Mouse (Mus musculus) 416B (cell line): Measurements from ENCODE around the gene Fibin.

Source experiments
- DNase-seq: peaks from one replicate; pipeline ENCODE4 v3.0.0; 2011; ENCODE audit warnings: low read depth

The Fibin gene

DNA sequence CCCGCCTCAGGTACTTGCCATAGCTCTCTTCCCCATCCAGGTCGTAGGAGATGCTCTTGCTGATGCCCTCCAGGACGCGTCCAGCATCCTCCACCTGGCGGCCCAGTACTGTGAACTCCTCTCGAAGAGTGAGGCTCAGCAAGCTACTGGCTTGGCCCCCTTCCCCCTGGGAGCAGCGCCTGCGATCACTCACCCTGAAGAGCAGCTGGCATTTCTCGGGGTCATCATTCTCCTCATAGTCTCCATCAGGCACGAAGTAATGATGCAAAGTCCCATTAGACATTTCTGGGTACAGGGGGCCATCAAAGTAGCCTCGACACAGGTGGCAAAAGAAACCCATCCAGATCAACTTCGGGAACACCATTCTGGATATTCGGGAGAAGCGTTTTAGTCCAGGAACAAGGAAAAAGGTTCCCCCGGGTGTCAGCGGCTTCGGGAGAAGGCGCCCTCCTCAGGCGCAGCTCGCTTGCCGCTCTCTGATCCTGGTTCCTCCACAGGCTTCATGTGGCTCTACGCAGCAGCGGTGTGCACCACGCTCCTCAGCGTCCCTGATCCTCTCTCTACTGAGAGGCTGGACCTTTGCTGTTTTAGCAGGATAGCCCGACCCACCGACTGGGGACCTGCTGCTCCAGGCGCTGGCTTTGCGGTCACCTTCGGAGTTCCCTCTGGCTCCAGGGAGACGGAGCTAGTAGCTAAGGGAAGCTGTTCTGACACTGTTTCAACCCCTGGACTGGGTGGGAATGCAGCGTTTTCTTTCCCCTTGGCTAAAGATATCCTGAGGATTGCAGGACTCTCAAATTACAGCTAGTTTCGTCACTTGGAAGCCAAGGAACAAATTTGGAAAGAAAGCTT is at the start of gene Fibin:
Gene Fibin, minus strand, starts transcription at position 752 of the 852 bp plus-strand sequence.
- no peak for DNase-seq

DNA sequence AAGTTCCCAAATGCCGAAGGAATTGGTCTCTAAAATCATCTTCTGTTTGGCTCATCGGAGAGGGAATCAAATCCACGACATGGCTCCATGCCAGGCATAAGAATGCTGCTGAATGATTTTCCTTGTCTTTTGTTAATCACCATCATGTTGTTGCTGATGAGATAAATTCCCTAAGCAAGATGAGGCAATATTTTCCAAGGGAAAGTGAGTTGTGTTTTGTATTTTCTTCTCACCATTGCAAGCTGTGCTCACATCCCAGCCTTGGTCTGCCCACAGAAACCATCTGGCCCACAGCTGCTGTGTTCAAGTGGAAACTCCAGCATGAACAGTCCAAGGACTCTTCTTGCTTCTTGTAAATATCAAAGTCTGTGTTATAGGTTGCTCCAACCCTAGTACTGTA is 48.4 kb upstream of the Fibin start:
- no peak for DNase-seq

DNA sequence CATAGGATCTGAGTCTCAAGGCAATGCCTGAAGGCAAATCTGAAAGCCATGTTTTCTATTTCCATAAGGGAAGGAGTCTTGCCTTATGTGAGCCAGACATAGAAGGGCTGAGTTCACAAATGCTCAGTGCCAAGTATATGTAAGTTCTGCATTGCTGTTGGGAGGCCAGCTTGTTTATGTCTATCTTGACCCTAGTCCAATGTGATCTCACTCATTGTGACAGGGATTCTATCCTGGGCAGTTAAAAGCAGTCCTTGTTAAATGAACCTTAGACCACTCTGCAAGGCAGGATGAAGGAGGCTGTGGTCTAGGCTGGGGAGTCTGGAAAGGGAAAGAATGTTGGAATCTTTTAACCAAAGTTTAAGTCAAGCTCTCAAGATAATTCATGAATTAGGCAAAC is 45.8 kb upstream of the Fibin start:
- no peak for DNase-seq

DNA sequence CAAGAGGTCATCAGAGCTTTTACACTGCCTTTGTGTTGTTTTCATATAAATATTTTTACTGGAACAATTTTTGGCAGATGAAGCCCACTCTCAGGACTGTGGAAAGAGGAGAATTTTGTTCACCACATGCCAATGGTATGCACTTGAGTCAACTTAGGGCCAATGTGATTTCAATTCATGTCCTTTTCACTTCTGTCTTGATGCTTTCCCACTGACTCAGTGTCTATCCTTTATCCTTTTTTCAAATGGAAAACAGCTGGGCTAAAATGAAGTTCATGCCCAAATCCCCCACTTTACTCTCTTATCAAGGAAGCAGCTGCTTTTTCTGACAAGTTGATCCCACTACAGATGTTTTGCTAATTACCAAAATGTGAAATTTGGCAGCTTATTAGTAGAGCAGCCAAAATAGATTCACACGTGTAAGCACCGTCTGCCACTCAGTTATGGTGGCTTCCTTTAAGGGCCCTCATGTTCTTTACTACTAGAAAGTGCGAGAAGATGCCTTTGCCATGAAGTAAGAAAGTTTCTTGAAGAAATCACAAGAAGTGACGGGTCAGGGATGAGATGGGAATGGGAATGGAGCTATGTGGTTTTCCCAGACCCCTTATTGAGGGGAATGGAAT is 29.8 kb upstream of the Fibin start:
- DNase-seq = no peak

DNA sequence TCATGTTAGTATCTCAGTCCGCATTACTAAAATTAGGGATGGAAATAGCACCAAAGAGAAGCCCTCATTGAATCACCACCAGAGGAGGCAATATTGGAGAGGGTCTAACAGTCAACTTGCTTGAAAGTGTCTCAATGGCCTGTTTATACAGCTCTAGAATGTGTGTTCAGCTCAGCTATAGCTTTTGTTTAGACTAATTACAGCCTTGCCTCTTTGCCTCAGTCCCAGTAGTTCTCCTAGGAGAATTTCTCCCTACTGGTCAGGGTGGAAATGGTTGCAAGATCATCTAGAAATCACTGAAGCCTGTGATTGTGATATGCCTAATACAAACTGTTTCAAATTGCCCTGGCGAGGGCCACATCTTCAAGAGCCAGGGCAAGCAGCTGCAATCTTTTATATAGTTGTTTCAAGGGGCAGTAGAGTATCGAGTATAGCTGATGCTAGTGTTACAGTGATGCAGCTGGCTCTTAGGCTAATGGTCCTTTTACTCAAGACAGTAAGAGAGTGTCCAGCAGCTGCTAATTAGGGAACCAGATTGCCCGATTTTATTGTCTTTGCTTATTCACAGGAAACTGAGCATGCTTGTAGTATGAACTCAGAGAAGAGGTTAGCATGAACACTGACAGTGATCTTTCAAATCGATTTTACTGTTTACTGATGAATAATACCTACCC is 27.9 kb upstream of the Fibin start:
- no peak for DNase-seq

DNA sequence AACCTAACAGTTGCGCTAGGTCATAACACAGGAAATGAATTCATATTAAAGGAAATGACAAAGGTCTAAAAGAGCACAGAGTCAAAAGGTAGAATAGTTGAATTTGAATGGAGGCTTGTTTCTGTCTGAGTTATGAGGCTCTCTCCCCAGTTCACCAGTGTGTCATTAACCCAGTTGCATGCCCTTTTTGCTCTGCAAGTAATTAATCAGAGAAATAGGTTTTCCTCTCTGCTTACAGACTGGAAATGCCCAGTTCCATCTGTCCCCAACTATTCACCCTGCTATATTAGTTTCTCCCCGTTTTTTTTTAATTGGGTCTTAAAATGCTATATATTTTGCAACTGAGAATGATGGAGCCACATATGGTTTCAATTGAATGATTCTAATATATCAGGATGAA is 16.8 kb upstream of the Fibin start:
- DNase-seq = no peak

DNA sequence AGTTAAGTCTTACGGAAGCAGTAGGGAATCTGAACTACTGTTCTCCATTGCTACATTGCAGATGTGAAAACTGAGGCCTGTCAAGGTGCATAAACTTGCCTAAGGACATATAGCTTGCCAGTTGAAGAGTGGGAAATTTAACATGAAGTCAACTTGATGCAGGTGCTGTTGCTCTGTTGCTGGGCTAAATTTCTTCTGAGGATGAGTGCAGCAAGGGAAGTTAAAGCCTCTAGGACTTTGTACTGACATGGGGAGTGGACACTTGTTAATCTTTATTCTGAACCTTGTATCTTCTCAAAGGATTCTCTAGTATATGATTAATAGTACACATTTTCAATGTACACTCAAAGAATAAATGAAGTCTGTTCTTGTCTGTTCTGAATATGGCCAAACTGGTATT is 13.7 kb upstream of the Fibin start:
- no peak for DNase-seq

DNA sequence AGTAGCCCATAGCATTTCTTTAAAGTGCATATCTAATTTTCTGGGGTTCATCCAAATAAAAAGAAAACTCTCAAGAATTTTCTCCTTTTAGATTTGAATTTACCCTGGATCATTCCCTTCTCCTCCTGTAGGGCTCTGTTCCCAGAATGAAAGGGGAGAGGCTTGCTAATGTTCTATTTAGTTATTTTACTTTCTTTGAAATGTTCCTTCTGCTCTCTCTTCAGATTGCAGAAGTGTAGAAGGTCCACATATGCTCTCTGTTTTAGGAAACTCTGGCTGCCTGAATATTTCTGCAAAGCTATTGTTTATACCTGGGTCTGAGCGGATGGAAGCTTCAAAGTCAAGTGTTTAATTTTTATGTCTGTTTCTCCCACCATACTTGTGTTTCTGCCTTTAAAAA is 12.5 kb upstream of the Fibin start:
- DNase-seq = no peak

DNA sequence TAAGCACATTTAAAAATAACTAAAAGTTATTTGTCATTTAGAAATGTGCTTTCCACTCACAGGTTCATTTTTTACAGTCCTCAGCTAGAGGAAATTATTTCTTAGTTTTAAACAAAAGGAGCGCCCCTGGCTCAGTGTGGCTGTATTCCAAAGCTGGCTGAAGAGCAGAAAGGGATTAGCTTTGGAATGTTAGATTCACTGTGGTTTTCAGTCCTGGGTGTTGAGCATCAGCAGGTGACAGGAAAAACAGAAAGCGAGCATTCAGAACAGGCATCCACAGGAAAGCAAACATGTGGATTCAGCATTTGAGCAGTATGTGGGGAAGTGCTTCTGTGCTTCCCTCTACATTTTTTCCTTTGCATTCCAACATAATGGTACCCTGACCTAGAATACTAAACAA is 10.2 kb upstream of the Fibin start:
- DNase-seq = no peak

DNA sequence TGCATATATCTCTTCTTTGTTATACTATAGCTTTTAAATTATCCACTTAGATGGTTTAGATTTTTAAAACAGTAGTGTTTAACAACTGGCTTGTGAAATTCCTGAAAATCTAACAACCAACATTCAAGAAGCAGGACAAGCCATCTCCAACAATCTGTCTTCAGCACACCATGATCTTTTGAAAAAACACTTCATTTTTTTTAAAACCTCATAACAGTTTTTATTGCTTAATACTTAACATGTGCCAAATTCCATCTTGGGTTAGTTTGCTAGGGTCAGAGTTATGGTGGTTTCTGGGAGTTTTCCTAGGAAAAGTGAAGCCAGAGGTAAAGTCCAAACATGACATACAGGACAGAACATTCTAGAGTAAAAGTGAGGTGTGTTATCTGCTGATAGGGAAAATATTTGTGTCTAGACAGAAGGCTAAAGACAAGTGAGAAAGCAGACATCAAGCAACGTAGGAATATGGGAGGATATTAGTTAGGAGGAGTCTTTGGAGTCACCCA is 4.5 kb upstream of the Fibin start:
- DNase-seq = no peak

DNA sequence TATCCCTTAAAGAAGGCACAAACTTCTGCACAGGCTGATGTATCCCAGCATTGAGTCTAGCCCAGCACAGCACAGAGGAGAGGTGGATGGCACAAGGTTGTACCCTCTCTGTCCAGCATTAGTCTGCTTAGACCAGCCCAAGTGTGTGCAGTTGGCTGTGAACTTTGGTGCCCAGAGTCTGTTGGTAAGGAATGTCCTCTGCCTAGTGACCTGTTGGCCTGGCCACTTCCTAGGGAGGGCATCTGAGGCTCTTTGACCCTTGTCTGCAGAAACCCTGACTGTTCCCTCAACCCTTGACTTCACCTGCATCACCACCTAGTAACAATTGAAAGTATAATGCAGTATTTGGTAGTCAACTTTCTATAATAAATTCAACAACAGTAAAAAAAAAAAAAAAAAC is 2.4 kb upstream of the Fibin start:
- DNase-seq = no peak

DNA sequence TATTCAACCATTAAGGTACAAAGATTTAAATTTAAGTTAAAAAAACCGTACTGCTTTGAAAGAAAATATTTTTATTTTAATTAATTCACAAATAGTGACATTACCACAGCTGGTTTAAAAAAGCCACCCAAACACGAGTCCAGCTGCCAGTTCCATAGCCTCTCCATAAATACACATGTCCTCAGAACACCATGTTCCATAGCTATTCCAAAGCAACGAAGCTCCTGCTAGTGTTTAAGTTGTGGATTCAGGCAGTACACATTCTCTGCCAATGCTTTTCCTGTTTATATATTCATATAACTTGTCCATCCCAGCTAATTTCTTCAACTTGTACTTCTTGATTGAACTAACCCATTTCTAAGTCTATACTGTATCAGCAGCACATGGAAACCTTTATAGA is 872 bp upstream of the Fibin start:
- no peak for DNase-seq

DNA sequence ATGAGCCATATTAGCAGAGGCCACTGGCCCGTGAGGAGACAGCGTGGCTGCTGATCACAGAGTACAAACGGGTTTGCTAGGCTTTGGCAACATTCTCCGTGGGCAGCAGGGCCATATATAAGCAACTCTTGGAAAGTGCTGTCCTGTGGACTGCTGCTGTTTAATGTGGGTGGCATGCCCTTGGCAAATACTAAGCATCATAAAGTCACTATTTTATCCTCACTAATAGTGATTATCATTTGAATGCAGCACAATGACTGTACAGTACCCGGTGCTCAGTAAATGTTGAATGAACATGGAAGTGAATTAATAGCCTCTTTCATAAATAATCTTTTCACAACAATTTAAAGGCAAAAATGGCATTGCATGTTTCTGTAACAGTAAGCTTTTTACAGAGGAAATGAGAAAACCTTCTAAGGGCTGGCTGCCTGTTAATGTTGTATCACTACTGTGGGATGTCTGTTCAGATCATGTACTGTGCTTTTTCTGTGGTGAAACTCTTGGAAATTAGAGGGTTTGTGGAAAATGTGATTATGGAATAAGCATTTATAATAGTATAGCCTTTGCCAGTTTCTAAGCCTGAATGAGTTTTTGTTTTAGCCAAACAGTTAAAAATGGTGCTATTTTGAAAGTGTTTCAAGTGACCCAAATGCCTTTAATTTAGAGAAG is 9.5 kb downstream of the Fibin start:
- no peak for DNase-seq

DNA sequence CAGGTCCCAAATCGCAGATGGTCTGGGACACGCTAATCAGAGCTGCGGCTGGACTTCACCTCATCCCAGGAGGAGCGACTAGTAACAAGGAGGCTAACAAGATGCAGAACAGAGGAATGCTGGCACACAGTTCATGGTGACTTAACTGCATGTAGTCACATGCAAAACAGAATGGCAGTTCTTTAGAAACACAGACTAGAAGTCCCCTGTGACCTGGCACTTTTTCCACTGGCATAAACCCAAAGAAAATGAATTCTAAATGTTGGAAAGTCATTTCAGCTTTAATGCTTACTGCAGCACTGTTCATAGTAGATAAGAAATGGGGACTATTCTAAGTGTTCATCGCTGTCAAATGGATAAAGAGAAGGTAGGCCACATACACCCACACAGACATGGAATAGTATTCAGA is 11.1 kb downstream of the Fibin start:
- no peak for DNase-seq

DNA sequence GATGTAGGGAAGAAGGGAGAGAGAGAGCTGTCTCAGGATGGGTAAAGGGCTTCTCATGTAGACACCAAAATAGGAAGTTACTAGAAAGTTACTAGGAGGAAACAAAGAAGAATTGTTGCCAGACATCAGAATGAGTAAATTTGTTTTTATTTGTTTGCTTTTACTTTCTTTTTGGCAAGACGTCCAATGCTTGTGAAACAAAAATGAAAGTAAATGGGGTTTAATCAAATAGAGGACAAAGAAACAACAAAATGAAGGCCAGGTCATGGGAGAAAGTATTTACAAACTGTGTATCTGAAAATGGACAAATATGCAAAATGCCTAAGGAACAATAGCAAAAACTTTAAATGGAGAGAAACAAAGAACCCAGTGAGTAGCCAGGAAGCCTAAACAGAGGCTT is 11.6 kb downstream of the Fibin start:
- DNase-seq = no peak

DNA sequence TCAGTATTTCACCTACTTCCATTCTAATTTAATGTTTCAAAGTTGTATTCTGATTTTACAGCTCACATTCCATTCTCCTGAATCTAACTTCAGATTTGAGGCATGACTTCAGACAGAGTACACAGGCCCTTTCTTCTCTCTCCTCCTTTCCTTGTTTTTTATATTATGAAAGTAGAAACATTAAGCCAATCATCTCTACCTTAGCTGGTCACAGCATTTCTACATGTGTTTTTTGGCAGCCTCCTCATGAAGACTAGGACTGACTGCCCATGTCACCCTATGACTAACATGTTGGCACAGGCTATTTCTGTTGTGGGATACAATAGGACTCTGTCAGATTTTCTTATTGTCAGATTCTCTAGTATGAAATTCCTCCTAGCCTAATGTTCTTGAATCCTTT is 34.0 kb downstream of the Fibin start:
- no peak for DNase-seq

DNA sequence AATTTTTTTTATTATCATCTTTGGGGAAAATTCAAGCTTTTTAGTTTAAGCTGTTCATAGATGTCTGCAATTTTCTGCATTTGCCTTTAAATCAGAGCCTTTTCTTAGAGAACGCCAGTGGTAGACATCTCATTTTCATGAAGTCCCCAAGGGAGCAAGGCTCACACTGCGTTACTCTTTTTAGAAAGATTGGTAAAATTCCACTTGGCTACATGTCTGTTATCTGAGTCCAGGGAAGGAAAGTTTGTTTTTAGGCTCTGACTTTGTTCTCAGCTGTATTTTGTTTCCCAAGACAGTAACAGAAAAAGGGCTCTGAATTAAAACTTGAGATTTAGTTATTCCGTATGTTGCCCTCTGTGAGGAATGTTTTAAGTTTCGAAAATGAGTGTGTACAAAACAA is 43.0 kb downstream of the Fibin start:
- DNase-seq = no peak

DNA sequence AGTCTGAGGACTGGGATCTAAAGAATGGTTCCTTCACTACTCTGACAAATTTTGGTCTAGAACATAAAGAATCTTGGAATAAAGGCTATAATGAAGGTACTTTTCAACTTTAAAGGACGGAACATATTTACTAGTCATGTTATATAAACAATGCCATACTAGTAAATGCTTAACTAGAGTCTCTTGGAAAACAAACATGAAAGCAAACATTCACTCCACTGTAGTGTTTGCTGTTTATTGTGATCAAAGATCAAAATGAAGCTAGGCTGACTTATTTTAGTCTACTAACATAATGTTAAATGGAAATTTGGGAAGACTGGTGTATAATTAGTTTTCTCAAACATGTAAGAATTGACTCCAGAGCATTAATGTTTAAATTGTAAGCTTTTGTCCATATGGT is 43.7 kb downstream of the Fibin start:
- no peak for DNase-seq

DNA sequence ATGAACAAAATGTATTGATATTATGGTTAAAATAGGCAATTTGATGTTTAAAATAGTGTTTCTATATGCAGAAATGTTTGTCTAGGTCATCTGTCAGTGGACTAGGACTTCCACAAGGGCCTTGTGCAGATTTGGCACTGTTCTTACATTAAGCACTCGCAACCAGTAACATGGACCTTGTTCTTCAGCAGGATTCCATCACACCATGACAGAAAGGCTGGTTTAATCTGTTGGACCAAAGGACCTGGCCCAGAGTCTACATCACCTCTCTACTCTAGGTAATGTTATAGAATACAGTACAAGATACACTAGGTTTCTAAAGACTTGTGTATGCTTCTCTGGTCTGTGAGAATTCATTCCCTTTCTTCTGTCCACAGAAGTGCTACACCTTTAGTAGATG is 44.3 kb downstream of the Fibin start:
- DNase-seq = no peak

DNA sequence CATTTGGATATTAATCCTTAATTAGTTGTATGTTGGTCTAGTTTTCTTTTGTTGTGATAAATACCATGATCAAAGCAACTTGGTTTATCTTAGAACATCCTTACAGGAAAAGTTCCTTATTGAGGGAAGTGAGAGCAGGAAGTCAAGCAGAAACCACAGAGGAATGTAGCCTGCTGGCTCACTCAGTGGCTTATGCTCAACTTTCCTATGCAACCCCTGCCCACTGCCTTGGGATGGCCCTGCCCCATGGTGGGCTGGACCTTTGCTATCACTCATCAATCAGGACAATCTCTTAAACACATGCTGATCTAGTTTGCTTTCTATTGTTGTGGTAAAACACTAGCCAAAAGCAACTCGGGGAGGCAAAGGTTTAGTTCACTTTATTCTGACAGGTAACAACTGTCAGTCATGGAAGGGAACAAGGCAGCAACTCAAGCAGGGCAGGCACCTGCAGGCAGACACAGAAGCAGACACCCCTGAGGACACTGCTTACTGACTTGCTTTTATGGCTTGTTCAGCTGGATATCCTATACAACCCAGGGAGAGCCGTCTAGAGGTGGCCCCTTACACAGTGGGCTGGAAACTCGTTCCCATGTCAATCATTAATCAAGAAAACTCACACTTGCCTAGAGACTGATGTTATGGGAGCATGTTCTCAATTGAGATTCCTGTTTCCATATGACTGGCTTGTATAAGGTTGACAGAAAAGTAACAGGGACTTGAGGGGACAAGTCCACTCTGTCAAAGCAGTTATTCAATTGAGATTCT is 46.7 kb downstream of the Fibin start:
- no peak for DNase-seq

DNA sequence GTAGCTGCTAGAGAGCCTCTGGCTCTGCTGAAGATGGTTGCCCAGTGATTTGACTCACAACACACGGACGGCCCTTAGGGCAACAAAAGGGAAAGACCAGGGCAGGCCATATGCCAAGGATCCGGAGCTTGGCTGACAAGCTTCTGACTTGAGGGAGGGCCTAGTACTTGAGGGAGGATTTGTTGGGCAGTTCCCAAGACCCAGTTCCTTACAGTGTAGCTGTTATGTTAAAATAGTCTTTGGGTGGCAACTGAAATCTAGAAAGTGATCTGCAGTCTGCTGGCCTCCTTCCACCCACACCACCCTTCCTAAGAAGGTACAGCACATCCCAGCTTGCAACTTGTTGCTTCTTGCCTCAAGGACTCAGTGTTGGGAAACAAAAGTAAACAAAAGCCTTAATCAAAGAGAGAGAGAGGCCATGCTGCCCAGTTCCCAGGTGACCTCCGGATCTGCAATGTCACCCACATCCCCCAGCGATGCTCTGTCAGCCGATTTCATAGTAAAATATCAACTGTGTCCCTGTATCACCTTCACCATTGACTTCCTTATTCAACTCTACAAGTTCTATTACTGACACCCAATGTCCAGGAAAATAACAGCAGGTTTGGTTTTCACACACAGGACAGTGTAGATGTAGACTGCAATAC is 48.4 kb downstream of the Fibin start, which contains the start of gene Bbox1:
Gene Bbox1, minus strand, starts transcription at position 52 of the 647 bp plus-strand sequence.
- DNase-seq = no peak
